Mouse (Mus musculus) retina, adult 2 months (tissue): Measurements from ENCODE around the gene Tex44.
A peak's percentile ranks its signal among the peaks of the same experiment; 100 is the strongest.

ENCODE experiments used
- DNase-seq: peaks from one replicate; pipeline ENCODE4 v3.0.0-alpha.2; 2012; ENCODE audit warnings: low read depth, low spot score

Gene Tex44

DNA sequence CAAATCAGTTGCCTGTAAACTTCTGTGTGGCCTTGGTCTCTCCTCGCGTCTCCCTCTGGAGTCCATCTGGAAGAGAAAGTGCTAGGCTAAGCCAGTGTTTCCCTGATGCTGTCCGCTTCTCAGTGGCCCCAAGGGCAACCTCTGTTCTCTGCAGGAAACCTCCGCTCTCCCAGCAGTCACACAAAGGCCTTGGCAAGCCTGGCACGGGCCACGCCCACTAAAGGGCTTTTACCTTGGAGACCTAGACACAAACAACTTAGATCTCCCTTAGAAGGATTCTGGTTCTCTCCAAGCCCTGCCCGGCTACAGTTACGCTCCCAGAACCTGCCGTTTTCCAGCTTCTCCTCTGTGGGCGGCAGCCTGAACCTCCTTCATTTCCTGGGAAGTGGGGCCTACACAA lies 5.1 kb upstream of the Tex44 start:
- DNase-seq: no peak

DNA sequence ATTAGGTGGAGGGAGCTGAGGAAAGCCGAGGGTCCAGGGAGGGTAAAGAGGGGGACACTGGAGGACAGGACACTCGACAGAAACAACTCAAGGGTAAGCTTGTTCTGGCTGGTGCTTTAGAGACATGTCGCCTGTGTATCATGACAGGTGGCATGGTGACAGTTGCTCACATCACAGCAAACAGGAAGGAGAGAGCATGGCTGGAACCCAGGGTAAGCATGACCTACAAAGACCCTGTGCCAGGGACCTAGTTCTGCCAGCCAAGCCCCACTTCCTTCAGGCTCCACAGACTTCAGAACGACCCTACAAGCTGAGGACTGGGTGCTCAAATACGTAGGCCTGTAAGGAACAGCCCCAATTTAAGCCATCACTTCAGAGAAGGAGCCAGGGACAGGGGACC lies 2.2 kb upstream of the Tex44 start:
- no peak for DNase-seq

DNA sequence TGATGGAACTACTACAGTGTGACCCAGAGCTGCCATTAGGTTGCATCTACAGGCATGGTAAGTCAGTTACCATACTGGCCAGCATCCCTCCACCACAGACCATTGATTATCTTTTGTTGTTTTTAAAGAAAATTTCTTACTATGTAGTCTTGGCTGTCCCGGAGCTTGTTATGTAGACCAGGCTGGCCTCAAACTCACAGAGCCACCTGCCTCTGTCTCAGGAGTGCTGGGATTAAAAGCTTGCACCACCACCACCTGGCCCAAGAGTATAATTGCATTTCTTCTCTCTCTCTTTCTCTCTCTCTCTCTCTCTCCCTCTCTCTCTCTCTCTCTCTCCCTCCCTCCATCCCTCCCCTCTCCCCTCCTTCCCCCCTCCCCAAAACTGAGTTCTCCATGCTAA lies 1.8 kb upstream of the Tex44 start:
- DNase-seq: no peak

DNA sequence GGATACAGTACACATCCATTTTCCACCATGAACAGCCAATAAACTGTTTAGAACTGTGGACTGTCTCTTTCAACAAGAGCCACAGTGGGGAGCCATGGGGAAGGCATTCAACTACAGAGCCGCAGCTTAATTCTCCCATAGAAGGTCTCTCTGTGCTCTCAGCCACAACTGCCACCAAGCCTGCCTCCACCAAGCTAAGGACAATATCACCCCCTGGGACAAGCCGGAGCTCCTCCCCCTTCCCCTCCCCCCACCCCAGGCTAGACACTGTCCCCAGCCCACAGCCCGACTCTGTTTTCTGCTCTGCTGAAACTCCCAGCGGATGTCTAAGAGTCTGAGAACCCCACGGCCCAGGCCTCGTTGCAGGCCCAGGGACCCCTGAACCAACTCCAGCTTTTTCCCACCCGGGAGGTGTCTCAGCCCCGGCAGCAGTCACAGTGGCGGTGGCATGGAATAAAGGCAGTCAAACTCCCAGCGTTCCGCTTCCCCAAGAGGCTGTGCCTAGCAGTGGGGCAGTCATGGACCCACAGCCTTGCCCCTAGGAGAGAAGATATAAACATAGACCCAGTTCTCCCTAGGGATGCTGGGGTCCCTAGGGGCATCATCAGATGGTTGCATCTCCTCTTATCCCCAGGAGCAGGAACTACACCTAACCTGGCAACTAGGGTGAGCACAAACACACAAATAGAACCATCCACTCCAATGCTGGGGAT lies 1.1 kb upstream of the Tex44 start:
- no peak for DNase-seq

DNA sequence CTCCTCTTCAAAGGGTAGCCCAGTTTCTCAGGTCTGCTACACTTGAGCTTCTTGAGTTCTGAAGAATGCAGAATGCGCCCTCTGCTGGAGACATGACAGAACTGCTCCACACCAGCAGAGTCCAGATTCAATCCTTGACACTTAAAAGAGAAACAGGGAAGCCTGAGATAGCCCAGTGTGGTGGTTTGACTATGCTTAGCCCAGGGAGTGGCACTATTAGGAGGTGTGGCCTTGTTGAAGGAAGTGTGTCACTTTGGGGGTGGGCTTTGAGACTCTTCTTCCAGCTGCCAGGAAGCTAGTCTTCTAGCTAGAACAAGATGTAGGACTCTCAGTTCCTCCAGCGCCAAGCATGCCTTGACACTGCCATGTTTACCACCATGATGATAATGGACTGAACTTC lies 3.9 kb downstream of the Tex44 start:
- DNase-seq: no peak

DNA sequence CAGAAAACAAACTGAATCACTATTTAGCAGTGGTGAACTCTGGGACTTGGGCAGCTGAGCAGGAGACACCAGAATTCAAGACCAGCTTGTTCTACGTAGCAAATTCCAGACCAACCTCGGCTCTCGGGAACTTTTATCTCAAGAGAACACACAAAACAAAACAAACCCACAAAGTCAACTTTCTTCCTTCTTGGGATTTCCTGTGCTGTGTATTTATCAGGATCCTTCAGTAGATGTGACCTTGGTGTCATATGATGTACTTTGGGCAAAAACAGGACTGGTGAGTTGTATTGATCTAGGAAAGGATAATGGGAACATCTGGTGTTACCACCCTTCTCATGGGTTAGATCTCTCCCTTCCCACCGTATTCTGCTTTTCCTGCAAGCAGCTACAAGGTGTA lies 6.6 kb downstream of the Tex44 start:
- no peak for DNase-seq

DNA sequence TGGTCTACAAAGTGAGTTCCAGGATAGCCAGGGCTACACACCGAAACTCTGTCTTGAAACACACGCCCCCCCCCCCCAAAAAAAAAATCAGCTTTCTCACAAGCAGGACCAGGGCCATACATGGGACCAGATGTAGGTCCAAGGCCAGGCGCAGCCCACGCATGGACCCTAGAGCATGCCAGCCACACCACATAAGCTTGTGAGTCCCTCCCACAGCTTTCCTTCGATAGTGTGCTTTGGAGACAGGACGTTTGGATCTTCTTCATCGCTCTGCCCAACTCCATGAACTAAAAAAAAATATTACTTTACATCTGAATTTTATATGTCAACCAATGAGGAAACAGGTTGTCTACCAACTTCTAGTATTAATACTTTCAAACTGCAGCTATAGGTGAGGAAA lies 7.2 kb downstream of the Tex44 start:
- DNase-seq: no peak

DNA sequence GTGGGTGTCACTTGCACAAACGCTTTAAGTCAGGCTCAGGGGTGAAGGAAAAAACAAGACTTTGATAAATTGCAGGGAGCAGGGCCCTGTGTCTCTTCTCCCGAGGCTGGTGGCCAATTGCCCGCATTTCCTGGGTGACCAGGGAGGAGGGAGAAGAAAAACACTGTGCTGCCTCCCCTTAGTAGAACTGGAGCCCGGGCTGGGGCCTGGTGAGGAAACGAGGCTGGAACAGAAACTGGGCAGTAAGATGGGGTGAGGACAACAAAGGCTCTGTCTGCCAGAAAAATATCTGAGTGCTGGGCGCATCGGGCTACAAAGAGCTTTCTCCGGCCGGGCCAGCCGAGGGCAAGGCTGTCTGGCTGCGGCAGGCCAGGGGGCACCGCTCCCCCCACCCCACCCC lies 7.9 kb downstream of the Tex44 start:
- DNase-seq: no peak

DNA sequence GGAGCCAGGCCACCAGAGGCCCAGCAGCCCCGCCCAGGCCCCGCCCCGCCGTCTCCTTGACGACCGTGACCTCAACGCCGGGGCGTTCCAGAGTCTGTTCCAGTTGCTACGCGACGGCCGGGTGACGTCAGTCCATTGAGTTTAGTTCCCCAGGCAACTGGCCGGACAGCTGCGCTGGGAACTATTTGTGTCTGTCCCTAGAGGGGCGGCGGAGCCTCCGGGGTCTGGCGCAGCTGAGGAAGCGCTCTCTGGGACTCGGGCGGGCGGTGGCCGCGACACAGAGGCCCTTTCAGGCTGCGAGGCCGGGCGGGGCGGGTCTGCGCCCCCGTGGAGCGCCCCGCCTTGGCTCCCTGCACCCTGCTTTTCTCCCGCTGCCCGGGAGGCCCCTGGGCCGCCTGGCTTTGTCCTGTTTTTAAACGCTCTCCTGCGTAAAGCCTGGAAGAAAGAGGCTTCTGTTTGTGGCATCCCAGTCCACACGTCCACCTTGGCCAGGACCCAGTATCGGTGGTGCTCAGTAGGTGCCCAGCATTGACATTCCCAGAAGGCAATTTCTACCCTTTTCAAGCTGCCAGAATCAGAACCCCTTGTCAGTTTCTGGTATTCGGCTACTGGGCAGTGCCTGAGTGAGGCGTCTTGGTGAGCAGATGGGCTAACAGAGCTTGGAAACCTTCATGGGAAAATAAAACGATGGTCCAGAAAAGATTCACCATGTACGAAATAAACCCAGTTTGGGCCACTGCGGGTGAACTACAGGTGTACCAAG lies 8.5 kb downstream of the Tex44 start:
- peak; percentile 96 for DNase-seq

DNA sequence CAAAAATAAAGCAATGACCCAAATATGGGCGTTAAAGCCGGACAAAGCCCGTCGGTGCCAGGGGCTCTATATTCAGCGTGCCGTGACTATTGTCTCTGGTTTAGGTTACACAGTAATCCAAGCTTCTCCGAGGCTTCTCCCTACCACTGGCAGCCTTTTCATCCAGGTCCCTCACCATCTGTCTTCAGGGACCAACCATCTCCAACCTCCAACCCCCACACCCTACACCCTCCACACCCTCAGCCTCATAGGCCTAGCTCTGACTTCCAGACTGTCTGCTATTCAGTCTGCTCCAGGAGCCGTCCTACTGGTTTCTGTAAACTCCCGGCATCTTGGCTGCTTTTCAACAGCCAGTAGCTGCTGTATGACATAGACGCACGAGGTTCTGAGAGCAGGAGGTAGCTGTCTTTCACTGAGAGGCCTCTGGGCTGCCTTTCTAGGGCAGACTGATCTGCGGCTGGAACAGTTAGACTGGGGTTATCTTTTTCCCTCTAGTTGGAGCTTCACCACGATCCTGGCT lies 9.2 kb downstream of the Tex44 start:
- no peak for DNase-seq

DNA sequence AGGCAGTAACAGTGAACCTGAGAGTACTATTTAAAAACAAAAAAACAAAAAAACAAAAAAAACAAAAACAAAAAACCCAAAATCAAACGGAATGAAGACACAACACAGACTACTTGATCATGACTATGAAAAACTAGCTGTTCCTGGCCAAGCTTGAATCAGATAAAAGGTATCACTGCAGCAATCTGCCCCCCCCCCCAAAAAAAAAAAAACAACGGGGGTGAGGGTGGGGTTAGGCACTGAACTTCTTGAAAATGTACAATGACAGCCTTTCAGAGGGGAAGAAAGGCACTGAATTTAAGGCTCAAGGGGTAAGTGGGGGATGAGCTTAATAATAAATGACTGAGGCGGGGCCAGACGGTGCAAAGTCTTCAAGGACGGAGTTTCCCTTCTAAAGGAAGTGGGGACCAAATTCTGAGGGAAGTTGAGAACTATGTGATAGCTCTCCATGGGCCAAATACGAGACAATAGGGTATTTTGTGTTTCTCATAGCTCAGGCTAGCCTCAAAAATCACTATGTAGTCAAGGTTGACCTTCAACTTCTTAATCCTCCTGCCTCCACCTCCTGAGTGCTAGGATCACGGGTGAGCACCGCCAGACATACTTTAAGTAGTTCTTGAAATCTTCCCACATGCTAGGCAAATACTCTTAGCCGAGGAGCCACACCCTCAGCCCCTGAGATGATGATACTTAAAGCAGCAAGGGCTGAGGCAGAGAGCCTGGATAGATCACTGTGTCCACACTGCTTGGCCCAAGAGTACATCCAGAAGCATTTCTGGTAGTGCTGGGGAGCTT lies 11.3 kb downstream of the Tex44 start:
- DNase-seq: no peak

DNA sequence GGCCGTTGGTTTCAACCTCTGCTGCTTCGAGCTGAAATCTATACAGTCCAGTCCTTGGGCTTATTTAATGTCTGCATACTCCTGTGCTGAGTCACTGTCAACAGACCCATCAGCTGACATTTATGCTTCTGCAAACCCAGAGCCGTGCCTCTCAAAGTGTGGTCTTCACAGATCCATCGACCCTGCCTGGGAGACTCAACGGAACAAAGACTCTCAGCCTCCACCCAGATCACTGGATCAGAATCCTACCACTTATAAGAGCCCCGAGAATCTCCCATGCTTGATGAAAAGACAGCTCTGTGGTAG lies 11.8 kb downstream of the Tex44 start:
- DNase-seq: no peak

DNA sequence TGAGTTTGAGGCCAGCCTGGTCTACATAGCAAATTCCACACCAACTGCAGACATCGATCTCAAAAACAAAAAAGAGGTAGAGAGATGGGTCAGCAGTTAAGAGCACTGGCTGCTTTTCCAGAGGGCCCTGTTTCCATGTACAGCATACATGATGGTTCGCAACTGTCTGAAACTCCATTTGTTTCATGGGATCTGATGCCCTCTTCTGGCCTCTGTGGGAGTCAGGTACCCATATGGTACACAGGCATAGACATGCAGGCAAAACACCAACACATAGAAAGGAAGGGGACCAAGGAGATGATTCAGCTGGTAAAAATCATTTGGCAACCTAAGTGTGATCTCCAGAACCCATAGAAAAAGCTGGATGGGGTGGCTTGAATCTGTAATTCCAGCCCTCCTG lies 12.4 kb downstream of the Tex44 start:
- DNase-seq: no peak

DNA sequence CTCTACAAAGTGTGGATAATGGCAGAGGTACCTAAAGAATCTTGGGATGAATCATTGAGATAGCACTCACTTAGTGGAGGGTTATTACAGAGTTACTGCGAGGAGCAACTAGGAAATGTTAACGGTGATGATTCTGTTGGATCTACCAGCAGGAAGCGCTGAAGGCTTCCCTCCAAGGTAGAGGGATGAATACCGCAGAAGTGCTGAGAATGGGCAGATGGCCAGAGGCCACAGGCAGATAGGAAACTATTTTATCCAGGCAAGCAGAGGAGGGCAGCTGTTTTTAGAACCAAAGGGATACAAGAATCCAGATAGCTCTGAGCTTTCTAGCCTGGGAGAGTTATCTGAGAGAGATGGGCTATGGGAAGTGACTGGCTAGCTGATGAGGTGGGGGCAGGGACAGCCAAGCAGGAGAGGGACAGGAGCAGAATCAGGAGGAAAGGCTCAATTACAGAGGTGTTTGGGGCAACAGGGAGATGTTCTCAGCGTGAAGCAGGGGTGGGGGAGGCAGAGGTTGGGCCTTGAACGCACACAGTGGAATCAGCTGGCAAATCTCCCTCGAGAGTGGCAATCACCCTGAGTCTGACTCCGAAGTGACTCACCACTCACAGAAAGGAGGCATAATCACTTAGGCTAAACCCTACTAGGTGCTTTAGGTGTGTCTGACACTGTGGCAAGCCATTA lies 13.5 kb downstream of the Tex44 start:
- DNase-seq: no peak

DNA sequence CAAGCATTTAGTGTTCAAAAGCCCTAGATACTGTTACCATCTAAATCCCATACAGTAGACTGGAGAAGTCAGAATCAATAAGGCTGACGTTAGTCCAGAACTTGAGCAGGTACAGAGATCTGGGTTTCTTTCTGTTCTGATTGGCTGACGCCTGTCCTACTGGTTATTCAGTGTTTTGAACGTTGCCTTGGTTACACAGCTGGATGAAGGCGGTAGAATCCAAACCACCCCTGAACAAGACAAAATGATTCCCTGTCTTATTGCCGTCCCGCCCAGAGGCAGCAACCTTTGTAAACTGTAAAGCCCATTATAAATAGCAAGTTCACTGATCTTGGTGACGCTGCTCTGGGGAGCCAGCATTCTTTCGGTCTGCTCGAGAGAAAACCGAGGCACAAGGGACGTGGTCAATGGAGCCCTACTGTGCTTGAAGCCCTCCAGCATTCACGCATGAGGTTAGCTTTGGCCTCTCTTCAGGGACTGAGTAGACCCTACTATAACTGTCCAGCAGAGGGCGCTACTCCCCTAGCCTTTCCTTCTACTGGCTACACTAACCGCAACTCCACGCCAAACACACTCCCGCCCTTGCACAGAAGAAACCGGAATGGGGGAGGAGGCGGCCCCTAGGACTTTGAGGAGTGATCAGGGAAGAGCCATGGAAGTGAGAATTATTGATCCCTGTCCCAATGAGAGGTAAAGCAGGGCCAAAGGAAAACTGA lies 14.2 kb downstream of the Tex44 start:
- peak; percentile 74 for DNase-seq

DNA sequence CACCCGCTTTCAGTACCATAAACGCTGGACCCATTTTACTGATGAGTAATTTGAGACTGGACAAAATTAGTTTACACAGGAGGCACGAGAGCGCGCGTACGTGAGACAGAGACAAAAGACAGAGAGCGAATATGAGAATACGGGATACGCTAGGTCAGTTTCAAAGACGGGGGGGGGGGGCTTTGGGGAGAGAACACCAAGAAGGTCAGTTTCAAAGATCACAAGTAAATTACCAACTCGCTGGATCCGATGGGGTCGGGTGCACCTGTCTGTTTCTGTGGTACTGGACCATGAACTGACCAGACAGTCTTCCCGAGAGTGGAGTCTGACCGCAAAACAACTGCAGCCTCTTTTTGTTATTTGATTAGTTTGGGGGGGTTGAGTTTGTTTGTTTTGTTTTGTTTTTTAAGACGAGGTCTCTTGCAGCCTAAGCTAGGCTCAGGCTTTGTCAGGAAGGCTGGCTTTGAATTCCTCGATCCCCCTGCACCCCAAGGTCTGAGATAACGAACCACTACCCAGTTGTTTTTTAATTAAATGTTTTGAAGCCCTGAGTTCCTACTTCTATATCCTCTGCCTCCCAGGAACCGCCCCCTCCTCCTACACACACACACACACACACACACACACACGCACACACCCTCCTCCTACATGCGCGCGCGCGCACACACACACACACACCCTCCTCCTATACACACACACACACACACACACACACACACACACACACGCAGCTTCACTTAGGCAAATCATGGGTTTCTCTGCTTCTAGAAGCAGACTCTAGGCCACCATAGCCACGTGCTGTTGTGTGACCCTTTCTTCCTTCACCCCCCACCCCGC lies 15.0 kb downstream of the Tex44 start:
- no peak for DNase-seq

DNA sequence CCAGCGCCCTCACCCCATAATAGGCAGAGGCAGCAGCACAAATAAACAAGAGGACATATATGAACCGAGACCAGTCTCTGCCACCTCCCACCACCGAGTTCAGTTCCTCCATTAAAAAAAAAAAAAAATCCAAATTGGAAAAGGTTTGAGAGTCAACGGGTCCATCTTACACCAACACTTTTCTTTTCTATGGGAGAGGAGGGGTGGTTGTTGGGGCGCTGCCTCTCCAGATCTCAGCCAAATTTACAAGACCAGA lies 15.5 kb downstream of the Tex44 start:
- DNase-seq: no peak

DNA sequence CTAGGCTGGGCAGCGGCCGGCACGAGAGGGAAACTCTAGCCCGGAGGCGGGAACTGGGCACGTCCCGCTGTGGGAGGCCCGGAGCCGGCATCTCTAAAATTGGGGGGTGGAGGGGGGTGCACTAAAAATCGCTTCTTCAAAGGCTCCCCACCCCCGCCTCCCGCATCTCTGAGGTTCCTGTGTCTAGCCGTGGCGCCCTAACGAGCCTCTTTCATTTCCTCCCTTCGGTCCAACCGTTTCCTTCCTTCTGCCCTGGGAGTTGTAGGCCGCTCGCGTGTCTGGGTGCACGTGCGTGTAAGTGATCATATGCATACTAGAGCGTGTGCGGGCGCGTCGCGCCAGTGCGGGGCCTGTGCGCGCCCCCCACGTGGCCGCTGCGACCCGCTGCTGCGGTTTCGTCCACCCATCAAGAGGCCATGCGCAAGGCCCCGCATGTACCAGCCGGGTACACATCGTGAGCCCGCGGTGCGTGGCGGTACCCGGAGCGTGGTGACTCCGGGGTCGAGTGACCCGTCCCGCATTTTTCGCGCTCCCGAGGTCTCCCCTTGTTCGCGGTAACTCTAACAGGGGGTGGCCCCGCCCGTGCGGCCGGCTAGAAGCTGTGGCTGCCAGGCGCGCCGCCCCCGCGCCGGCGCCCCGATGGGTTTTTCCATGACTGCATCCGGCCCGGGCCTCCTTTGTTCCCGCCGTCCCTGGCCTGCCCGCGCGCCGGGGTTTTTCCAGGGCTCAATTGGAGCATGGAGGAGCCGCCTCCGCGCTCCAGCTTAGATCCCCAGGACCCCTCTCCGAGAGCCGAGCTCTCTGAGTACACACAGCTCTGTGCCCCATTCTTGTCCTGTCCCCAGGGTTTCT lies 16.1 kb downstream of the Tex44 start:
- no peak for DNase-seq

DNA sequence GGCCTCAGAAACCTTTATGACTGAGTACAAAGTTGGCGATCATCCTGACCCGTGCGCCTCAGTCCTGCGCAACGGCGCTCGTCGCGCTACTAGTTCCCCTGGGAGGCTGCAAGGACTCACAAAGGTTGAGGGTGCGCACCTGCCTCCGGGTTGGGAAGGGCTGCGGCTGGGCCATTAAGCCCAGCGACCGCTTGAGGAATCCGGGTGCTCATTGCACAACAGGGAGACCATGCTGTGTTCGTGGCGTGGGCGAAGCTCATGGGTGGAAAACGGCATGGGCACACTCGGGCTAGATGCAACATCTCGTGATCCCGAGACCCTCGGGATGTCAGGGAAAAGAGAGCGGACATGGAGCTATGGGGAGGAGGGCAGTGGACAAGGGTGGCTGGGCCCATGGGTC lies 16.7 kb downstream of the Tex44 start:
- DNase-seq: no peak
